Mouse (Mus musculus) megakaryocyte-erythroid progenitor cell, adult 5-6 weeks (primary cell): Measurements from ENCODE around the gene Gm44511. TPM values are rescaled to one million over a fixed set of nuclear protein-coding genes. Genes with fewer than 3 reads are reported as not detected.
"Not testable (repeated sequence)": the region's sequence is repeated elsewhere in the genome, so short reads cannot be mapped to it uniquely, and the experiment has no call there.

Experiments
- ATAC-seq: replicated peaks from 2 replicates; pipeline ENCODE4 v1.8.0; 2016; ENCODE audit warnings: mild to moderate bottlenecking, inconsistent platforms; ENCODE audit not compliant: severe bottlenecking, poor library complexity, low FRiP score, low TSS enrichment
- total RNA-seq, 2 experiments: library from RNA; stranded (forward) in 1 of 2; stranded (reverse) in 1 of 2; fragments of 200-1000, 215-1000 nt in 1 of 2; fragments of >200 nt in 1 of 2; fragmentation: Nextera tagmentation in 1 of 2; gene quantifications; 2 replicates each; pipeline ENCODE4 v1.2.3; 2014 to 2017

The Gm44511 gene
- total RNA-seq, 2 experiments from 2014 or later: not detected

DNA sequence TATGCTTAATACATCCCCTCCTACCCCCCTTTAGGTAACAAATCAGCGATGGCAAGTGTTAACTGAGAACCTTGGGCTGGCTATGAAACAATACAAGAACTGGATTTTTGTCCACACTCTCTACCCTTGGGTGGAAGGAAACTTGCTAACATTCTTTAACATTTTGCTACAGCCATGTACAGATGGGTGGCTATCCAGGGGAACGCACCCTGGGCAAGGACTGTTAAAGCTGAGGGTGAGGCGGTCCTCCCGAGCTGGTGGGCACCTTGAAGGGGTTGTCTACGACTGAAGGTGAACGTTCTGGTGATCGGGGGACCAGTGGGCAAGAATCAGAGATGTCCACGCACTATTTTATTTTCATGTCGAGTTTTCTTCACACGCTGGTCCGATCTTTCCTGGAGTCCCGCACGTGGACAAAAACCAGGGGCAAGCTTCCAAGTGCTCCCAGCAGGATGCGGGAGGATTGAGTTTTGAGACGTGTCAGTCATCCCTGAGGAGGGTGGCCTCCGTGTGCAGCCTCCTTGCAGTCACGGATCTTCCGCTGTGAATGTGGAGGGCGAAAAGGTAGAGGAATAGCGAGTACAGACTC, 16.3 kb upstream of the Gm44511 start:
- no peak for ATAC-seq

DNA sequence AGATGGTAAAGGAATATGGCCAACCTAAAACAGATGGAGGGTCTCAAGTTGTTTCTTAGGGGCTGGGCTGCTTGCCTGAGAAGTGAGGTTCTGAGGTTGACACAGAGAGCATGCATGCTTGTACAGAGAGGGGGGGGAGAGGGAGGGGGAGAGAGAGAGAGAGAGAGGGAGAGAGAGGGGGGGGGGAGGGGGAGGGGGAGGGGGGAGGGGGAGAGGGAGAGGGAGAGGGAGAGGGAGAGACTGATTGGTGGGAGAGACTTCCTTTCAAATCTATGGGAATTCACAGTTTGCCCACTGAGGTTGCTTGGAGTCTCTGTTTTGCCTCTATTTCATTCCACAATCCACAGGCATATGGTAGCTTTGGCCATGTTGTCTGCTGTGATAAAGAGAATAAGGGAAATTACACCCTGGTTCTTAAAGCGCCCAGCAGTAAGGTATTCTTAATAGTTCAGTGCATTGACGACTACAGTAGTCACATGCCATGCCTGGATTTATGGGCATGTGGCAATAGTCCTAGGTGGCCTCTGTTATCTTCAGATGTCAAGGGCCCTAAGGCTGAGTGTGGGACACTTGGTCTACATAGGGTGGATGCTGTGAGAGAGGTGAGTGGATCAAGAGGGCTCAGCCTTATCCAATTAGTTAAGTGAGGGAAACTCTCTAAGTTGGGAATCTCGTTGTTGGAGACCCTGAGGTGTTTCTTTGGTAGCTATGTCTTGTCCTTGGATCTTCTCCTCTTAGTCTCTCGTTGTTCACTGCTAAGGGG, 15.4 kb upstream of the Gm44511 start:
- no peak for ATAC-seq

DNA sequence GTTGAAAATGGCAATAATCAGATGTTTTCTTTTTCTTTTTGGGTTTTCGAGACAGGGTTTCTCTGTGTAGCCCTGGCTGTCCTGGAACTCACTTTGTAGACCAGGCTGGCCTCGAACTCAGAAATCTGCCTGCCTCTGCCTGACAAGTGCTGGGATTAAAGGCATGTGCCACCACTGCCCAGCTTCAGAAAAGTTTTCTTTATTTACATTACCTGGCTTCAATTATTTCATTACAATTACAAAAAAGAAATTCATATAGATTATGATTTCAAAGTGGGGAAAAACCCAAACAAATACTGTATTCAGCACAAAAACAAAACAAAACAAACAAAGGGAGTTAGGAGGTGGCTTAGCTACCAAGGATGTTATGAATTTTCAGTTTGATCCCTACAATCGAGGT, 14.6 kb upstream of the Gm44511 start:
- ATAC-seq: not testable (repeated sequence)

DNA sequence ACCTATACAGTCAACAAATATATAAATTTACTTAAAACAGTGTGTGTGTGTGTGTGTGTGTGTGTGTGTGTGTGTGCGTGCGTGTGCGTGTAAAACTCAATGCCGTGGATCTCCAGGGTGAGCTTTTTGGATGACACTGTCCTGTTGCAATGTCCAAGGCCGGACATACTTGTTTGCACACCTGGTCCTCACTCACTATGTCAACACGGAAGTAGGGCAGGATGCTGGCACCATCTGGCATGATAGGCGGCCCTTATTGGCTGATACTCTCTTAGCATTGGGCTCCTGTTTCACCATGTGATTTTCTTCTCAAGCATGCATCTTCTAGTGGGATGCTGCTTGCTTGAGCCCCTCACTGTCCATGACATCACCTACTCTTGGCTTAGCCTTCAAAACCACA, 13.8 kb upstream of the Gm44511 start:
- no peak for ATAC-seq

DNA sequence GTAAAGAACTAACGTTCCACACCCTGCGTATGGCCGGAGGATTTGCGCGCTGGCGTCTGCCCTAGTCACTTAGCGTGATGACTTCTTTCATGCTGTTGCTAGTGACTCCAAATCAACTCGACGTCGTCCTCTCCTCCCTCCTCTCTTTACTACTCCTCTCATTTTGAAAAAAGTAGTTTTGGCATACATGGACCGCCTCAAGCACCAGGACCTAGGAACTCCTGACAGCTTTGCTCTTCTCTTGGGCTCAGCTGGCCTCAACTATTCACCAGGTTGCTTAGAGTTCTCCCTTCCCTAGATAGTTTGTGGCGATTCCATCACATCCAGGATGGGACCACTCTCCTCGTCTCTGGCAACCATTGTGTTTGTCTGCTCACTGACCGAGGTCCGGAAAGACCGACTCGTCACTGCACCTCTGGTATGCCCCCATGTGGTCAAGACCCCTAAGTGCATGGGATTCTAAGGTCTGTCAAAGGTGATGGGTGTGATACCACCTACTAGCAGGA, 13.2 kb upstream of the Gm44511 start:
- peak; percentile 49 for ATAC-seq

DNA sequence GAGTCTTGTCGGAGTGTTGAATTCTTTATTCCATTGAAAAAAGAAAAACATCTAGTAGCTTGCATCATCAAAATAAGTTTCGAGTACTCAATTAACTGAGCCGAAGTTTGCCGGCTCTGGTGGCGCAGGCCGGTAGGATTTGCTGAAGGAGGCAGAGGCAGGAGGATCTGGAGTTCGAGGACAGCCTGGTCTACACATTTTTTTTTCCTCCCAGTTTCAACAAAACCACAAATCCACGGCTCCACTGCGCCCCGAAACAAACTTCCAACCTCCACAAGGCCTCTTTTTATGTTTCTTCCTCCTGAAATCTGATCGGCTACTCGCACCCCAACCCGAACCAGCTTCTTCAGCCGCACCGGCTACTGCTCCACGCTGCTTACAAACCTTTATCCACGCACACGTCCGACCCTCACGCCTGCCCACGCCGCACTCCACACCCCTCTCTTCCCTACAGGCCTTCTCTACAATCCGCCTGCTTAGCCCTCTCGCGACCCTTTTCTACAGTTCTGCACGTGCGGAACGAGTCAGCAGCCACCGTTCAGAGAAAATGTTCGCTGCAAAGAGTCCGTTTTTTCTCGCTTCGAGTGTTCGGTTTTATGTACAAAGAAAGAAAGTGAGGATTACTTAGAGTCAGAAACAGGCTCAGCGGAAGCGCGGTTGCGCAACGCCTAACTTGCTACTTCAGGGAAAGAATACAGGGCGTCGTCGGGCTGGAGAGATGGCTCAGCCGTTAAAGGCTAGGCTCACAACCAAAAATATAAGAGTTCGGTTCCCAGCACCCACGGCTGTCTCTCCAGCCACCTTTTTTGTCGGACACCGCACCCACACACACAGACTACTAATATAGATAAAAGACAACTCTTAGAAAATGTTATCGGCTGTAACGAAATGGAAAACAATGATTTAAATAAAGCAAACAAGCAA, 12.5 kb upstream of the Gm44511 start:
- ATAC-seq: peak; percentile 24

DNA sequence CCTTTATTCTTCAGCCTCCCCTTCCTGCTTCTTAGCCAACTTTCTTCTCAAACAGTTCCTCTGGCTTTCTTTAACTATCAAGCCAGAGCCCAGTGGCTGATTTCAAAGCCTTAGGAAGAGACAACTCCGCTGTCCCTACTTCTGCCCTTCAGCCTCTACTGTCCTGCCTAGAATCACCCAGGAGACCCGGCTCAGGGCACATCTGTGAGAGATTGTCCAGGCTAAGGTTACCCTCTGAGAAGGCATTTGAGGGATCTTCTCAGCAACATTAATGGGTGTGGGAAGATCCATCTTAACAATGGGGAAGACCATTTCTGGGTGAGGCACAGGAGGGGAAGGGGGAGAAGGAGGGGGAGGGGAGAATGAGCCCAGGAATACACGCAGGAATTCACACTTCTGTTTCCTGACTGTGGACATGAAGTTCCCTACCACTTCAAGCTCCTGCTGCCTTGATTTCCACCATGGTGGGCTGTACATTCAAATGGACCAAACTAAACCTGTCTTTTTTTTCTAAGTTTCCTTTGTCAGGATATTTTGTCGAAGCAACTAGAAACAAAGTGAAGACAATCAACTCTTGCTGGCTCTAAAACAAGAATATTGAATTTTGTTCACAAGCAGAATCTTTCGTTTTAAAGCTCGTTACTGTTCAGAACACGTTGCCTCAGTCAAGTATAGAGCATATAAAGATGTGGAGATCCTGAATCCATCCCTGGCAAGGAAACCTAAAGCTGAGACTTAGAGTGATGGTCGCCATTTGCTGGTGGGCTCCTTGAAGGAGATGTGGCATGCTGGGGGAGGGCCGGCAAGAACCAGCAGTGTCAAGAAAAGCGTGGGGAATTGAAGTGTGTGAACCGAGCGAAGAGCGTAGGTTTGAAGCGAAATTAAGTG, 11.6 kb upstream of the Gm44511 start:
- ATAC-seq: no peak

DNA sequence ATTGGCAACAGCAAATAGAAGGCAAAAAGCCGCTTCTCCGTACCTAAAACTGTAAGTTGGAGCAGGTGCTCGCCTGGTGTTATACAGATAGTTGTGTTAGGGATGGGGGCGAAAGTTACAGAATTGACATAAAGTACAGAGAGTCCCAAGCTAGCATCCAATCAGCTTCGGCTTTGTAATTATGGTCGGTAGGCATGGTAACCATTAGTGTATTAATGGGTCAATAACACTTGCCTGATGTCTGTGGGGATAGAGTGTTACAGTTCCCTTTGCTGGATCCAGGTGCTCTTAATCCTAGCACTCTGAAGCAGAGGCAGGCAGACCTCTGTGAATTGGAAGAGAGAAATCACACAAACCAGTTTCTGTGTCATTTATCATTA, 10.8 kb upstream of the Gm44511 start:
- no peak for ATAC-seq

DNA sequence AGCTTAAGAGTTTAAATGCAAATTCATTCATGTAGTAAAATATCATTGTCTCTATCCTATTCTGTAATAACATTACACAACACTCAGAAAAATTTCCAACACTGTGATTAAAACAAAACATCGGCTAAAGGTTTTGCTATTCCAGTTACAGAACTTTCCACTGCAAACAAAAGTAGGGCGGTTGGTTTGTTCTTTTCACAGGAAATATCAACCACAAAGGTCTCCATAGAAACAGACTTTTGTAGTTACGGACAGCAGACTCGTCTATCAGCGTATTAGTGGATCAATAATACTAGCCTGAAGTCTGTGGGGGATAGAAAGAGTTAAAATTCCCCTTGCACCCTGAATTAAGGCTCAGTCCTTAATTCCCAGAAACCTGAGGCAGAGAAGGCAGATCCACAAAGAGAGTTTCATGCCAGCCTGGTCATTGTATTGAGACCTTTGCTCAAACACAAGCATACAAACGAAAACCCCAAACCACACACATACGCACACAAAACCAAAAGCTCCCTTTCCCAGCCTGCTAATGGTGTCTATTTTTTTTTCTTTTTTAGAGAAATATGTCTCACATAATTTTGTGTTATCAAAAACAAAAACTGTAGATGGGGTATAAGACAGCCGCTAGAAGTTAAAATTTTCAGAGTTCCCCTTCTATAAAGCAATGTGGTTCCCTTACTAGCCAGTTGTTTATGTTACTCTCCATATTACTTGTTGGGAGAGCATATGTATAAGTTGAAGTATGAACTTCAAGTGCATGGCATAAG, 10.3 kb upstream of the Gm44511 start:
- no peak for ATAC-seq

DNA sequence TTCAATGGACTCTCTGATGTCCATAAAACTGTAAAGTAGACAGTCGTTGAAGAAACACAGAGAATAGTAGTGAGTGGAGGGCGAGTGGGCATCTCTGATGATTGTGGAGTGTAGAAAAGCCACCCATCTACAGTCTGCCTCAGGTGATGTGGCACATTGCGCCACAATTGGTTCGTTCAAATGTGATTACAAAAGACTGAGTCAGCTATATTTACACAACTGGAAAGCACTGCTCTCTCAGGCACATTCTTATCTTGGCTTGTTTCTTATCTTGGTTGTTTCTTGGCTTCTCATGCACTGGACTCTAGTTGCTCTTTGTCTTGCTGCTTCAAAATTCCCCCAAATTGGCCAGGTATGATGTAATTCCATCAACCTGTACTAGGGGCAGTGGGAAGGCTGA, 9.5 kb upstream of the Gm44511 start:
- ATAC-seq: no peak

DNA sequence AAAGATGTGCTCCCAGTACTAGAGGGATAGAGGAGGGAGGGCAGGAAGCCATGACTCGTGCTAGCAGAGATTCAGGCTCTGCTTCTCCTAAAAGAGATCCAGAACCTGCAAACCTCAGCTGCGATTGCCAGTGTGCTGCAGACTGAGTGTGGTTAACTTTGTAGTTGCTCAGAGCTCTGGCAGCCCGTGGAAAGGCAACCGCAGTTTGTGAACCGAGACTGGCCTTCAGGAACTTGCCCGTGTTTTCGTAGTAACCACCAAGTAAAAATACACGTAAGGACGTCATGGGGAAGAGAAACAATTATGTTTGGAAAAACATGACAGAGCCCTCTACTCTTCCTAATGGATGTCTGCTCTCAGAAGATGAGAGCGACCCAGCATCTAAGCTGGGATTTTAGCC, 6.9 kb upstream of the Gm44511 start:
- no peak for ATAC-seq

DNA sequence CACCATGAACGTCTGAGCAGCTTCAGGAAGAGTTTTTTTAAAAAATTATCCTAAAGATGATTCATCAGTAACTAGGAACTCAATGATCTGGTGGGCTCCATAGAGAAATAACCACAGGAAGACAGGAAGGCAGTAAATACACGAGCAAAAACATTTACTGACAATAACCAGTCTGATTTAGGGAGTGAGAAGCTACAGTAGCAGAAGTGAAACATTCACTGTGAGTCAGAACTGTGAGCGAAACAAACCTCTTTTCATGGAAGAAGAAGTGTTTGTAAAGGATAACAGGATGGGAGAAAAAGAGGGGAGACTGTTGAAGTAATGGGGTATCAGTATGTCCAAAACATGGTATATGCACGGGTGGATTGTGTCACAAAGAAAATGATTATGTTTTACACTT, 3.7 kb upstream of the Gm44511 start:
- no peak for ATAC-seq

DNA sequence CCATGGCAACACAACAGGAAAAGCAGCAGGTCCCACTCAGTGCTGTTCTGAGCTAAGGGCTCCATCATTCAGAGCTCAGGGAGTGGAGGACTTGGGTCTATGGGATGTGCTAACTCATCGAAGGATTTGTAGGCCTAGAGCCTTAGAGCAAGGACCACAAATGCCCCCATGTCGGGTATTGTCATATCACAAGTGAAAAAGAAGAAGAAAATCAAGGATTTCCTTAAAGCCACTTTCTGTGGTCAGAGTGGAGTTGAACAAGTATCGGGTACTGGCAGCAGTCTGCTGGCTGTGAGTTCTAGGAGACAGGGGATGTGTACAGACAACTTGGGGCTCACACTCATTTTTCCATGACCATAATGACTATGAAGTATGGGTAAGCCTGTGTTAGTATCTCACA, 666 bp upstream of the Gm44511 start:
- no peak for ATAC-seq

DNA sequence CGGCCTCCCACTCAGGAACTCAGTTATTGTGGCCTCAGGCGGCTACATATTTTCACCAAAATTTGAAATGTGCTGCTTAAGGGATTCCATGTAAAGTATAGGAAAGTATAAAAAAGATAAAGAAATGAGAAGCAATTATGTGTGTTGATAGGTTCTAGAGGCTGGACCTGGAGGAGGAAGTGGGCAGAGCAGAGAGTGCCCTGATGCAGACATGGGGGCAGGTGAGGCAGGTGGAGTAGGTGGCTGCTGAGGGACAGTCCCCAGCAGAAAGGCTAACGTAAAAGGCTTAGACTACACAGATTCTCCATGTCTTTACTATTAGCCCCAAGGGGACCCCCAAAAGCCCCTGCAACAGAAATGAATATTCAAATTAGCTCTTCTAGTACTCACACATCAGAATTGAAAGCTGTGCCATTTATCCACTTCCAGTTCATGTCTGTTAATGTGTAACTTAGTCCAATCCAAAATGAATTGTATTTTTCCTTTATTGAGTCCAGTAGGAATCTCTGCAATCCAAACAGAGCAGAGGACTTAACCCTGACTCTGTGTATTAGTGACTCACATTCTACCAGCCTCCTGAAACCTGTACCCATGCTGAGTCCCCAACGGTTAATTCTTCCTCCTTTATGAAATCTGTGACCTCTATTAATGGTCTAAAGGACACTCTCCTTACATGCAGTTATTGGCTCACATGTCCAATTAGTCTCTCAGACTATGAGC, 7.9 kb downstream of the Gm44511 start:
- ATAC-seq: no peak

DNA sequence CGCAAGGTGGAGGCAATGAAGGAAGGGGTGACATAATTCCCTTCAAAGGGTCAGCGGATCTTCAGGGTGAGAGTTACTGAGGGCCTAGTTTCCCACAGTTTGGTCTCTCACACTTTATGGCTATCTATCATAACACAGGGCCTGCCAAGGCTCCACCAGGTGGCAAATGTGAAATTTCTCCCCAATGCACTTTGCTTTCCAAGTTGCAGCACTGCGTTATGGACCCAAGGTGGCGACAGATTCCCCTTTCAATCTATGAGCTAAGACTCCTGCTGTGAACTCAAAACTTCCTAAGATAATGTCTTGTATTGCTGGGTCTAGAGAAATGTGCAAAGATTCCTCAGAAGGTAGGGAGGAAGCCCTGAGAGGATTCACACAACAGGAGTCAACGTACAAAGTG, 17.6 kb downstream of the Gm44511 start:
- ATAC-seq: peak; percentile 91

DNA sequence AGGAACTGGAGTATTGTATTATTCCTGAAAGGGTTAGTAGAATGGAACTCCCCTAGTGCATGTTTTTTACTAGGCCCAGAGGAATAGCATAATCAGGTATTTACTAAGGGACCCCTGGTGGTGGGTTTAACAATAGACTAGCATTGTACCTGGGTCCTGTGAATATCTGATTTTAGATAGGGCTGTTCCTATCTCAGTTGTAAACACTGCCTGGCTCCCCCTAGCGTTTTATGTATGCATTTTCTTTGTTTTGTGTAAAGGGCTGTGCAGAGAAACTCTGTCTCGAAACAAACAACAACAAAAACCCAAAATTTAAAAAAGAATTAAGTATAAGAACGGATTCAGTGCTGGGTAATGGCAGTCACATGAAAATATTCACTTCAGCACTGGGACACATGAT, 19.1 kb downstream of the Gm44511 start:
- no peak for ATAC-seq

DNA sequence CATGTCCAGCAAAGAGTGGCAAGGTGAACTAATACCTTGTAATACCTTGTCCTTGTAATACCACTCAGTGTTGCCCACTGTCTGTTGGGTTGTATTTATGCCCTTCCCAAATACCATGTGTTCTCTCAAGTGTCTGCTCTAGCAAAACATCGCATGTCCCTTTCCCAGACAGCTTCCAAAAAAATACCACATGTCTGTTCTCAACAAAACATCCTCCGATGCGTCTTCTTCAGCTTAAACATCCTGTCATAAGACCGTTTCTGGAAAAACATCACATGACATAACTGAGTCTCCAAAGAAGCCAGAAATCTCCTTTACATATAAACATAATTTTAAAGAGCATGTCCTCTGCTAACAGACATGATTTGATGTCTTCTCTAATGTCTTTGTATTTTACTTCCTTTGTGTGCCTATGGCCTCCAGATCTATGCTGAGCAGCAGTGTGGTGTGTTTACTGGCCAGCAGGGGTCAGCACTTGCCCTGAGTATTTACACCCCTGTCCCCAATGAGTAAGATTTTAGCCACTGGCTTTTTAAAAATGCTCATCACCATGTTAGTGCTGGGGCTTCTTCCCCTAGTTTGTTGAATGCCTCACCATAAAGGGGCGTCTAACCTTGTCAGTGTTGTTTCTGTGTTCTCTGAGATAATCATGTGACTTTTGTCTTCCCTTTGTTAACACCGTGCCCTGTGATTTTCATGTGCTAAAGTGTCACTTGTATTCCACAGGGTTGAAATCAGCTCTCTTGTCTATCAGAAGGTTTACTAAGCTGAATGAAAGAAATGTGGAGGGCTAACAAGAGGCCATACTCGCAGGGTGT, 21.1 kb downstream of the Gm44511 start:
- ATAC-seq: peak; percentile 70
